Mouse (Mus musculus): ENCODE measurements around the gene Fbxl18.
A peak's percentile ranks its signal among the peaks of the same experiment; 100 is the strongest.

The Fbxl18 gene

DNA sequence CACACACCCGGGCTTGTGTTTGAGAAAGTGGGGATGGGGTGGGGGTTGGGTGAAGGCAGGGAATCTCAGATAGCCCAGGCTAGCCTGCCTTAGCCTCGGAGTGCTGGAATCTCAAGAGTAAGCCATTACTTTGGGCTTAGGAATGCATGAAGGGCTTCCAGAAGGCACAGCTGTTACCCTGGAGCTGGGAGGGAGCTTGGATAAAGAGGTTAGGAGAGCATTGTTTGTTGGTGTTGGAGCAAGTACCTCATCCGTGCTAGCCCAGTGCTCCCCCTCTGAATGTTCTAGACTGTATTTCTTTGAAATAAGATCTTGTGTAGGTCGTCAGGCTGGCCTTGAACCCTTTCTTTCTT lies 34.2 kb upstream of the Fbxl18 start:
- Histone ChIP-seq H3K27me3 (ENCODE audit: insufficient read depth, low read length) (no peaks in the 10 kb centered on the region), H3K9me3 (ENCODE audit: low read length) (no peaks in the 10 kb centered on the region), H3K4me1 (replicated peaks; ENCODE audit: low read depth, low read length) (peaks cover 74% of the 10 kb centered on the region), H3K36me3 (ENCODE audit: insufficient read depth, low read length) (no peaks in the 10 kb centered on the region), H3K4me3 (replicated peaks; ENCODE audit: low read length) (peak overlapping the region; percentile 77)
- TF ChIP-seq CTCF (conservative IDR thresholded peaks at IDR 0.05; ENCODE audit: low read length) (no peak), NANOG (IDR thresholded peaks at IDR 0.05; ENCODE audit: borderline replicate concordance, low read length) (no peak), POU5F1 (IDR thresholded peaks at IDR 0.05; ENCODE audit: borderline replicate concordance, low read length) (no peak)

- Histone ChIP-seq H3K4me1 (replicated peaks; ENCODE audit: low read depth, low read length) (peaks cover 74% of the 10 kb centered on the region), H3K36me3 (ENCODE audit: insufficient read depth, low read length) (no peaks in the 10 kb centered on the region), H3K27me3 (ENCODE audit: insufficient read depth, low read length) (no peaks in the 10 kb centered on the region), H3K9me3 (ENCODE audit: low read length) (peaks cover under 1% of the 10 kb centered on the region; the same call in 1 of the 2 replicates), H3K4me3 (replicated peaks; ENCODE audit: low read length) (peak overlapping the region; percentile 77)
- TF ChIP-seq POU5F1 (IDR thresholded peaks at IDR 0.05; ENCODE audit: borderline replicate concordance, low read length) (no peak), CTCF (conservative IDR thresholded peaks at IDR 0.05; ENCODE audit: low read length) (no peak), NANOG (IDR thresholded peaks at IDR 0.05; ENCODE audit: borderline replicate concordance, low read length) (no peak)
Observed at GRCm38 (mm10) chr5:142928749-142929399, 33.7 kb upstream of the Fbxl18 start.

DNA sequence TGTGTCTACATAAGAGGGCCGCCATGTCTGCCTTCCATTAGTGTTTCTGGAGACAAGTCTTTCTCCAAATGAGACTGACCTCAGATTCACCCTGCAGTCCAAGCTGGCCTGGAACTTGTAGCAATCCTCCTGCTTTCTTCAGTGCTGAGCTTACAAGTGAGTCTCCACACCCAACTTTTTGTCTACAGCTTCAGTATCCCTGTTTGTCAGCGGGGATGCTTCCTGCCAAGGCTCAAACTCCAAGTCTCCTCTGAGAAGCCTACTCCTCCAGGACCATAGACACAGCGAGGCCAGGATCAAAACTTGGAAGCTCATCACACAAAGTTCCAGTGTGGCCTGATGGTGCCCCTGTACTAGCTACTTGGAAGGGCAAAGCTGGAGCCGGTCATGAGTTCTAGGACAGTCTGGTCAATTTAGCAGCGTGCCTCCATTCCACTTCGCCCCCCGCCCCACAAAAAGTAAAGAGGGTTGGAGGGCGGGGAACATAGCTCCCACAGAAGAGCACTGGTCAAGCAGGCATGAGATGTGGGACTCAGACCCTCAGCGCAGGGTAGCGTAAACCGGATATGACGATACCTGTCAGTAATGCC lies 32.2 kb upstream of the Fbxl18 start:
- no peak for TF ChIP-seq NANOG (IDR thresholded peaks at IDR 0.05; ENCODE audit: borderline replicate concordance, low read length)
- no peak for TF ChIP-seq CTCF (conservative IDR thresholded peaks at IDR 0.05; ENCODE audit: low read length)
- no peak for TF ChIP-seq POU5F1 (IDR thresholded peaks at IDR 0.05; ENCODE audit: borderline replicate concordance, low read length)
- Histone ChIP-seq H3K9me3 (ENCODE audit: low read length) (peaks cover 8% of the 10 kb centered on the region; the same call in 1 of the 2 replicates), H3K36me3 (ENCODE audit: insufficient read depth, low read length) (no peaks in the 10 kb centered on the region), H3K27me3 (ENCODE audit: insufficient read depth, low read length) (no peaks in the 10 kb centered on the region), H3K4me3 (replicated peaks; ENCODE audit: low read length) (peak overlapping the region; percentile 60), H3K4me1 (replicated peaks; ENCODE audit: low read depth, low read length) (peaks cover 86% of the 10 kb centered on the region)

DNA sequence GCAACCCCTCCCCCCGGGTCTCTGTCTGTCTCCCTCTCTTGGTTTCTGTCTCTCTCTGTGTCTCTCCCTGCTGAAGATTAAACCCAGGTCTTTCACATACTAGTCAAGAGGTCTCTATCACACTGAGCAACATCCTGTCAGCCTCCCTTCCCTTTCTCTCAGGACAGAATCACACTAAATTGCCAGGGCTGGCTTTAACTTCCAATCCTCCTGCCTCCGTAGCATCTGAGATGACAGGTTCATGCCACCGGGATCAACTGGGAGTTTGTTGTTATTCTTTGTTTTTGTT lies 31.7 kb upstream of the Fbxl18 start:
- H3K4me3 ChIP-seq (replicated peaks; ENCODE audit: low read length), result peak overlapping the region; percentile 60
- H3K36me3 ChIP-seq (ENCODE audit: insufficient read depth, low read length), result no peaks in the 10 kb centered on the region
- TF ChIP-seq CTCF (conservative IDR thresholded peaks at IDR 0.05; ENCODE audit: low read length) (no peak), POU5F1 (IDR thresholded peaks at IDR 0.05; ENCODE audit: borderline replicate concordance, low read length) (no peak), NANOG (IDR thresholded peaks at IDR 0.05; ENCODE audit: borderline replicate concordance, low read length) (no peak)
- H3K4me1 ChIP-seq (replicated peaks; ENCODE audit: low read depth, low read length), result peaks cover 87% of the 10 kb centered on the region
- H3K27me3 ChIP-seq (ENCODE audit: insufficient read depth, low read length), result no peaks in the 10 kb centered on the region
- H3K9me3 ChIP-seq (ENCODE audit: low read length), result peaks cover 8% of the 10 kb centered on the region; the same call in 1 of the 2 replicates

GRCm38 (mm10) chr5:142926204-142926939 lies 31.2 kb upstream of the Fbxl18 start:
- peaks cover 87% of the 10 kb centered on the region for H3K4me1 ChIP-seq (replicated peaks; ENCODE audit: low read depth, low read length)
- H3K27me3 ChIP-seq (ENCODE audit: insufficient read depth, low read length), result no peaks in the 10 kb centered on the region
- H3K9me3 ChIP-seq (ENCODE audit: low read length), result peaks cover 8% of the 10 kb centered on the region; the same call in 1 of the 2 replicates
- H3K4me3 ChIP-seq (replicated peaks; ENCODE audit: low read length), result peak overlapping the region; percentile 60
- H3K36me3 ChIP-seq (ENCODE audit: insufficient read depth, low read length), result no peaks in the 10 kb centered on the region
- TF ChIP-seq POU5F1 (IDR thresholded peaks at IDR 0.05; ENCODE audit: borderline replicate concordance, low read length), result no peak
- TF ChIP-seq NANOG (IDR thresholded peaks at IDR 0.05; ENCODE audit: borderline replicate concordance, low read length), result no peak
- no peak for TF ChIP-seq CTCF (conservative IDR thresholded peaks at IDR 0.05; ENCODE audit: low read length)

- TF ChIP-seq POU5F1 (IDR thresholded peaks at IDR 0.05; ENCODE audit: borderline replicate concordance, low read length) (no peak), NANOG (IDR thresholded peaks at IDR 0.05; ENCODE audit: borderline replicate concordance, low read length) (peak; percentile 53; the same call in 1 of the 2 replicates)
- Histone ChIP-seq H3K4me3 (replicated peaks; ENCODE audit: low read length) (peak overlapping the region; percentile 57), H3K9me3 (ENCODE audit: low read length) (peaks cover 8% of the 10 kb centered on the region; the same call in 1 of the 2 replicates), H3K4me1 (replicated peaks; ENCODE audit: low read depth, low read length) (peaks cover 91% of the 10 kb centered on the region), H3K27me3 (ENCODE audit: insufficient read depth, low read length) (no peaks in the 10 kb centered on the region), H3K36me3 (ENCODE audit: insufficient read depth, low read length) (no peaks in the 10 kb centered on the region)
Observed at GRCm38 (mm10) chr5:142924336-142924959, 29.2 kb upstream of the Fbxl18 start.

- TF ChIP-seq CTCF (conservative IDR thresholded peaks at IDR 0.05; ENCODE audit: low read length), result no peak
- TF ChIP-seq NANOG (IDR thresholded peaks at IDR 0.05; ENCODE audit: borderline replicate concordance, low read length), result no peak
- TF ChIP-seq POU5F1 (IDR thresholded peaks at IDR 0.05; ENCODE audit: borderline replicate concordance, low read length), result no peak
- H3K4me1 ChIP-seq (replicated peaks; ENCODE audit: low read depth, low read length), result peaks cover 93% of the 10 kb centered on the region
- no peaks in the 10 kb centered on the region for H3K36me3 ChIP-seq (ENCODE audit: insufficient read depth, low read length)
- H3K27me3 ChIP-seq (ENCODE audit: insufficient read depth, low read length), result no peaks in the 10 kb centered on the region
- H3K4me3 ChIP-seq (replicated peaks; ENCODE audit: low read length), result no peak overlapping the region
- peaks cover 8% of the 10 kb centered on the region; the same call in 1 of the 2 replicates for H3K9me3 ChIP-seq (ENCODE audit: low read length)
Observed at GRCm38 (mm10) chr5:142923781-142924180, 28.6 kb upstream of the Fbxl18 start.

DNA sequence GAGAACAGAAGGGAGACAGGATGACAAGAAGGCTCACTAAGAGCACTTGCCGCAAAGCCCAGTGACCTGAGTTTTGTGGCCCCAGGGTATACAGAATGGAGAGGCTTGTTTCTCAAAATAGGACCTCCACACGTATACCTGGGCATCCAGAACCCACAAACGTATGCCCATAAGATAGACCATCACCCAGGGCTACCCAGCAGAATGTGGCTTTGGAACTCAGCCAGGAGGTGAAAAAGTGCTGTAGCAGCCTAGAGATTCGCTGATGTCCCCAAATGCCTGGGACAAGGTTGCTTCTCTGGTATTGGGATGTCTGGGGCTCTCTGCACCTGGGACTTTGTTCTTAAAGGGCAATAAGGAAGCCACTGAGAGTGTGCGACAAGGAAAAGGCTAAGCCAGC lies 27.0 kb upstream of the Fbxl18 start:
- TF ChIP-seq NANOG (IDR thresholded peaks at IDR 0.05; ENCODE audit: borderline replicate concordance, low read length), result no peak
- no peak for TF ChIP-seq CTCF (conservative IDR thresholded peaks at IDR 0.05; ENCODE audit: low read length)
- TF ChIP-seq POU5F1 (IDR thresholded peaks at IDR 0.05; ENCODE audit: borderline replicate concordance, low read length), result no peak
- Histone ChIP-seq H3K4me1 (replicated peaks; ENCODE audit: low read depth, low read length) (peaks cover 83% of the 10 kb centered on the region), H3K36me3 (ENCODE audit: insufficient read depth, low read length) (no peaks in the 10 kb centered on the region), H3K9me3 (ENCODE audit: low read length) (peaks cover 8% of the 10 kb centered on the region; the same call in 1 of the 2 replicates), H3K27me3 (ENCODE audit: insufficient read depth, low read length) (no peaks in the 10 kb centered on the region), H3K4me3 (replicated peaks; ENCODE audit: low read length) (no peak overlapping the region)
